Mouse (Mus musculus) stomach, embryonic 14.5 days (tissue): Measurements from ENCODE around the gene Slc12a5. TPM values are rescaled to one million over a fixed set of nuclear protein-coding genes. Genes with fewer than 3 reads are reported as not detected.
A peak's percentile ranks its signal among the peaks of the same experiment; 100 is the strongest.

Experiments
- ATAC-seq: fragments of 200-750 bp; cut with Nextera tagmentation; 2 replicates; pipeline ENCODE4 v1.8.0; 2017; ENCODE audit warnings: low read depth, moderate TSS enrichment; ENCODE audit not compliant: insufficient number of reproducible peaks, insufficient read depth, low FRiP score
- H3K27ac ChIP-seq: fragments of 300-500 bp; sonication (generic); 2 replicates; pipeline ENCODE4 v1.5.1; 2014; ENCODE audit warnings: mild to moderate bottlenecking, low read length, moderate library complexity, mixed read lengths
- H3K27me3 ChIP-seq: fragments of 300-500 bp; sonication (generic); 2 replicates; pipeline ENCODE4 v1.6.1; 2014; ENCODE audit warnings: low read length, control low read depth, mixed read lengths; ENCODE audit not compliant: control insufficient read depth, insufficient read depth
- H3K36me3 ChIP-seq: fragments of 300-500 bp; sonication (generic); 2 replicates; pipeline ENCODE4 v1.6.1; 2014; ENCODE audit warnings: mild to moderate bottlenecking, control low read depth, low read length, moderate library complexity, mixed read lengths; ENCODE audit not compliant: control insufficient read depth, insufficient read depth
- H3K4me1 ChIP-seq: fragments of 300-500 bp; sonication (generic); 2 replicates; pipeline ENCODE4 v1.6.1; 2014; ENCODE audit warnings: low read length, control low read depth, mixed read lengths; ENCODE audit not compliant: control insufficient read depth, insufficient read depth
- H3K4me2 ChIP-seq: fragments of 300-500 bp; sonication (generic); replicated peaks from 2 replicates; pipeline ENCODE4 v1.6.1; 2014; ENCODE audit warnings: low read depth, low read length, control low read depth
- H3K4me3 ChIP-seq: fragments of 300-500 bp; sonication (generic); 2 replicates; pipeline ENCODE4 v1.5.1; 2014; ENCODE audit warnings: low read depth, low read length, control low read depth
- H3K9ac ChIP-seq: fragments of 300-500 bp; sonication (generic); replicated peaks from 2 replicates; pipeline ENCODE4 v1.6.1; 2014; ENCODE audit warnings: low read depth, mild to moderate bottlenecking, control low read depth, low read length, moderate library complexity, mixed read lengths
- H3K9me3 ChIP-seq: fragments of 300-500 bp; sonication (generic); 2 replicates; pipeline ENCODE4 v1.6.1; 2016; ENCODE audit warnings: low read depth, low read length, control low read depth; ENCODE audit not compliant: control insufficient read depth
- WGBS: fragments of 180-500 bp; shearing (Covaris S2); extraction: QIAGEN DNeasy Blood & Tissue Kit; methylation state at CpG from one replicate; pipeline ENCODE4 v1.1.7; 2014; 5-methylcytosine and 5-hydroxymethylcytosine counted together
- polyA plus RNA-seq: library from polyadenylated mRNA; unstranded; fragments of >200 nt; fragmentation: Nextera tagmentation; extraction: Ambion mirVana; gene quantifications from 2 replicates; pipeline ENCODE4 v1.2.1, GENCODE M21; 2014

Slc12a5 gene
- polyA plus RNA-seq, 1 experiment from 2014 or later: 2.1 TPM

DNA sequence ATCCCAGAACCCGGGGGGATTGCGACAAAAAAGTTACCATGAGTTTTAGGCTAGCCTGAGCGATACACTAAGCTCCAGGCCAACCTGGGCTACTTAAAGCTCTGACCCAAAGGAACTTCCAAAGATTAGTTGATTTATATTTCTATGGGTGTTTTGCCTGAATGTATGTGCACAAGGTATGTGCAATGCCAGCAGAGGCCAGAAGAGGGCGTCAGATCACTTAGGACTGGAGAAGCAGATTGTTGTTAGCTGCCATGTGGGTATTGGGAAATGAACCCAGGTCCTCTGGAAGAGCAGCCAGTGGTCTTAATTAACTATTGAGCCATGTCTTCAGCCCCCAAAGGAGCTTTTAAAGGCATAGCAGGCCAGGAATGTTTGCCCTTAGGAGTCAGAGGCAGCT lies 8.9 kb upstream of the Slc12a5 start:
- WGBS: 81% methylated on average over 4 of the region's 4 CpGs
- no peak for ATAC-seq

GRCm38 (mm10) chr2:164952448-164952847 lies 8.2 kb upstream of the Slc12a5 start:
- Histone ChIP-seq H3K4me1 (peaks cover 6% of the 10 kb centered on the region; the same call in 1 of the 2 replicates), H3K9ac (no peak overlapping the region), H3K9me3 (no peaks in the 10 kb centered on the region), H3K4me2 (no peak overlapping the region), H3K4me3 (no peak overlapping the region), H3K27me3 (peaks cover 40% of the 10 kb centered on the region), H3K27ac (no peak overlapping the region), H3K36me3 (no peaks in the 10 kb centered on the region)
- WGBS: 39% methylated on average over 13 of the region's 13 CpGs
- ATAC-seq: no peak

More for the DNA sequence above, 8.9 kb upstream of the Slc12a5 start:
- no peak overlapping the region for H3K4me2 ChIP-seq
- peaks cover 6% of the 10 kb centered on the region; the same call in 1 of the 2 replicates for H3K4me1 ChIP-seq
- no peaks in the 10 kb centered on the region for H3K9me3 ChIP-seq
- H3K4me3 ChIP-seq: no peak overlapping the region
- H3K27me3 ChIP-seq: peaks cover 42% of the 10 kb centered on the region
- no peak overlapping the region for H3K9ac ChIP-seq
- no peaks in the 10 kb centered on the region for H3K36me3 ChIP-seq
- H3K27ac ChIP-seq: no peak overlapping the region

- Histone ChIP-seq H3K4me2 (no peak overlapping the region; the same call in 1 of the 2 replicates), H3K36me3 (no peaks in the 10 kb centered on the region), H3K4me3 (no peak overlapping the region), H3K9me3 (no peaks in the 10 kb centered on the region), H3K27ac (no peak overlapping the region), H3K9ac (no peak overlapping the region), H3K4me1 (peaks cover 6% of the 10 kb centered on the region; the same call in 1 of the 2 replicates), H3K27me3 (peaks cover 34% of the 10 kb centered on the region)
- ATAC-seq: peak; percentile 61
- under 1% methylated on average over 21 of the region's 21 CpGs for WGBS
Measured at GRCm38 (mm10) chr2:164953224-164953623, 7.4 kb upstream of the Slc12a5 start.

- Histone ChIP-seq H3K4me3 (no peak overlapping the region), H3K4me1 (no peaks in the 10 kb centered on the region), H3K4me2 (no peak overlapping the region), H3K27ac (no peak overlapping the region), H3K9me3 (no peaks in the 10 kb centered on the region), H3K36me3 (no peaks in the 10 kb centered on the region), H3K9ac (no peak overlapping the region), H3K27me3 (peaks cover 10% of the 10 kb centered on the region)
- ATAC-seq: no peak
- 69% methylated on average over 4 of the region's 4 CpGs for WGBS
Measured at GRCm38 (mm10) chr2:164955725-164956124, 4.9 kb upstream of the Slc12a5 start.

GRCm38 (mm10) chr2:164956195-164956594 lies 4.4 kb upstream of the Slc12a5 start:
- 58% methylated on average over 5 of the region's 5 CpGs for whole genome bisulfite sequencing
- no peaks in the 10 kb centered on the region for H3K9me3 ChIP-seq
- H3K4me3 ChIP-seq: no peak overlapping the region
- no peaks in the 10 kb centered on the region for H3K36me3 ChIP-seq
- H3K27ac ChIP-seq: no peak overlapping the region
- no peak for ATAC-seq
- H3K4me2 ChIP-seq: no peak overlapping the region
- peaks cover 5% of the 10 kb centered on the region; the same call in 1 of the 2 replicates for H3K27me3 ChIP-seq
- H3K4me1 ChIP-seq: peaks cover 2% of the 10 kb centered on the region; the same call in 1 of the 2 replicates
- no peak overlapping the region for H3K9ac ChIP-seq

GRCm38 (mm10) chr2:164957548-164958315 lies 2.9 kb upstream of the Slc12a5 start:
- Histone ChIP-seq H3K4me3 (no peak overlapping the region), H3K4me2 (no peak overlapping the region), H3K27ac (no peak overlapping the region), H3K36me3 (no peaks in the 10 kb centered on the region), H3K27me3 (no peaks in the 10 kb centered on the region), H3K9ac (no peak overlapping the region), H3K9me3 (no peaks in the 10 kb centered on the region), H3K4me1 (peaks cover 8% of the 10 kb centered on the region; the same call in 1 of the 2 replicates)
- 67% methylated on average over 9 of the region's 9 CpGs for WGBS
- ATAC-seq: no peak

- Histone ChIP-seq H3K4me3 (no peak overlapping the region), H3K4me2 (peak overlapping the region; percentile 44; the same call in 1 of the 2 replicates), H3K27ac (no peak overlapping the region), H3K4me1 (peaks cover 8% of the 10 kb centered on the region; the same call in 1 of the 2 replicates), H3K9me3 (no peaks in the 10 kb centered on the region), H3K36me3 (no peaks in the 10 kb centered on the region), H3K9ac (no peak overlapping the region), H3K27me3 (peaks cover 2% of the 10 kb centered on the region)
- WGBS: 10% methylated on average over 17 of the region's 17 CpGs
- ATAC-seq: no peak; the same call in 1 of the 2 replicates
Measured at GRCm38 (mm10) chr2:164961506-164962182, 1.0 kb downstream of the Slc12a5 start.

DNA sequence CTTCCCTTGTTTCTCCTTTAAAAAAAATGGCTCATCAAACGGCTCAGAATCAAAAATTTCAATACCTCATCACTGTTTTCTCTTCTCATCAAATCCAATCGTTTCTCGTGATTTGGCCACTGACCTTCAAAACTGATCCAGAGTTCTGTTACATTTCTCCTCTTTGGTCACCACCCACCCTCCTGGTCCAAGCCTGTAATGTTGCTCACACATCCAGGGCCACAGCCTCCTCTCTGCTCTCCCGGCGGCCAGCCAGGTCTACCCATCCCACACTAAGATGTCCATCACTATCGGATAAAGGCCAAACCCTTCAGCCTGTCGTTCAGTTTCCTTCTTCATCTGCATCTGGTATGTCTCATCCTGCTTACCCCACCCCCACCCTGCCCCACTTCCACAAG lies 1.6 kb downstream of the Slc12a5 start:
- no peaks in the 10 kb centered on the region for H3K36me3 ChIP-seq
- no peaks in the 10 kb centered on the region for H3K9me3 ChIP-seq
- H3K27me3 ChIP-seq: peaks cover 8% of the 10 kb centered on the region
- no peak overlapping the region for H3K4me2 ChIP-seq
- no peak overlapping the region for H3K27ac ChIP-seq
- 42% methylated on average over 7 of the region's 7 CpGs for WGBS
- H3K4me3 ChIP-seq: no peak overlapping the region
- ATAC-seq: no peak
- peaks cover 8% of the 10 kb centered on the region; the same call in 1 of the 2 replicates for H3K4me1 ChIP-seq
- no peak overlapping the region for H3K9ac ChIP-seq
